Mouse (Mus musculus) lung, adult 2 months (tissue): Measurements from ENCODE around the gene Rora. TPM values are rescaled to one million over a fixed set of nuclear protein-coding genes. Genes with fewer than 3 reads are reported as not detected.

ENCODE experiments used
- DNase-seq: peaks from one replicate; pipeline ENCODE4 v3.0.0; 2022
- H3K4me1 ChIP-seq: fragments of 200-500 bp; 2 replicates; pipeline ENCODE4 v1.6.1; 2011; ENCODE audit warnings: low read length; ENCODE audit not compliant: control insufficient read depth, insufficient read depth
- H3K4me3 ChIP-seq: fragments of 200-500 bp; replicated peaks from 2 replicates; pipeline ENCODE3; 2011; ENCODE audit warnings: low read depth, mild to moderate bottlenecking, control low read depth, low read length; ENCODE audit errors: extremely low read depth
- CTCF ChIP-seq: fragments of 200-500 bp; IDR thresholded peaks from 2 replicates; pipeline ENCODE4 v1.5.1; 2011; ENCODE audit warnings: mild to moderate bottlenecking, low read length, control low read depth; ENCODE audit not compliant: insufficient read depth
- POLR2A ChIP-seq: fragments of 200-500 bp; IDR thresholded peaks from 2 replicates; pipeline ENCODE4 v1.6.1; 2011; ENCODE audit warnings: low read depth, mild to moderate bottlenecking, control low read depth, low read length, borderline replicate concordance; ENCODE audit errors: extremely low read depth
- WGBS: fragments of 180-500 bp; shearing (Covaris S2); methylation state at CpG from one replicate; pipeline ENCODE4 v1.1.7; 2018; 5-methylcytosine and 5-hydroxymethylcytosine counted together
- polyA plus RNA-seq: library from polyadenylated mRNA; depleted of rRNA; stranded (reverse); fragments of >200 nt; gene quantifications from 2 replicates; pipeline ENCODE4 v1.2.3, GENCODE M21; 2012

The Rora gene
- polyA plus RNA-seq, 1 experiment = 17.8 TPM

GRCm38 (mm10) chr9:69028177-69028576, 374.6 kb downstream of the Rora start:
- no peak for DNase-seq
- 65% methylated on average over 4 of the region's 4 CpGs for WGBS
- H3K4me3 ChIP-seq = no peak overlapping the region
- peaks cover 7% of the 10 kb centered on the region; the same call in 1 of the 2 replicates for H3K4me1 ChIP-seq
- TF ChIP-seq CTCF (no peak), POLR2A (no peak)

DNA sequence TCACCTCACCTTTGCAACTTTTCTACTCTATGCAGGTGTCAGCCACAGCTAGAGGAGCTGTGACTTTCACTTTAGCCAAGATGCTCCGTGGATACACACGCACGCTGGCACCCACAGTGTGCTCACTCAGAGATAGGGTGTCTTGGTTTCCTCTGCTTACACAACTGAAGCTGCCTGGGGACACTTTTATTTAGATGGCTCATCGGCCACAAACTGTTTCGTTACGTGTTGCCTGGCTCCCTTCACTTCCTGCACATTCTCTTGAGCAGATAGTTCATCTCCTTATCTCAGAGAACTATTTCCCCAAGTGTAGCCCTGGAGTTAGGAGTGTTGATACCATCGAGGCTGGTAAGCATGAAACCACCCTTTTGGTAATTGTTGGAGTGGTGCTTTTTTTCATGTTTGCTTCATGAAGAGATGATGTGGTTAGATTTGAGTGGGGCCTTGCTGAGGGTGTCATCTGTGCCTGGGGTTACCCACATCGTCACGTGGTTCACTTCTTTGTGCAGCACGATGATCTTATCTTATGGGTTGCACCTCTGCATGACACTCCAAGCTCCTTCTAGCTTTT, 380.8 kb downstream of the Rora start:
- DNase-seq = no peak
- no peak overlapping the region for H3K4me3 ChIP-seq
- peaks cover 3% of the 10 kb centered on the region; the same call in 1 of the 2 replicates for H3K4me1 ChIP-seq
- WGBS = 54% methylated on average over 10 of the region's 10 CpGs
- TF ChIP-seq CTCF = no peak

DNA sequence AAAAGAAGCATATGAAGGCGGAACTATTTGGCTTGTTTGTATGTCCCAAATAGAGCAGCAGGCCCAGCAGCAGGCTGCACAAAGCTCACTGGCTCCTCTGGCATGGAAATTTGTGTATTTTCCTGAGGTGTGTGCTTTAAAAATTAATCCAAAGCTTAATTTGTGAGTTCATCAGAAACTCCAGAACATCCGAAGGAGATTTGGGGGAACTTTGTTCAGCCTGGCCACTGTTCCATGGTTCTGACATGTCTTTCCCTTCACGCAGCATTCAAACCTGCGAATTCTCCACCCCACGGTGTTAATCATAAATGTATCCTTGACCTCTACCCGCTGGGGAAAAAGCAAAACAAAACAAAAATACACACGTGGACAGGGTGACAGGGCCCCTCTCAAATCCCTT, 381.9 kb downstream of the Rora start:
- no peaks in the 10 kb centered on the region; the same call in 1 of the 2 replicates for H3K4me1 ChIP-seq
- 75% methylated on average over 7 of the region's 7 CpGs for WGBS
- DNase-seq = no peak
- no peak for TF ChIP-seq CTCF
- no peak for TF ChIP-seq POLR2A
- H3K4me3 ChIP-seq = no peak overlapping the region

DNA sequence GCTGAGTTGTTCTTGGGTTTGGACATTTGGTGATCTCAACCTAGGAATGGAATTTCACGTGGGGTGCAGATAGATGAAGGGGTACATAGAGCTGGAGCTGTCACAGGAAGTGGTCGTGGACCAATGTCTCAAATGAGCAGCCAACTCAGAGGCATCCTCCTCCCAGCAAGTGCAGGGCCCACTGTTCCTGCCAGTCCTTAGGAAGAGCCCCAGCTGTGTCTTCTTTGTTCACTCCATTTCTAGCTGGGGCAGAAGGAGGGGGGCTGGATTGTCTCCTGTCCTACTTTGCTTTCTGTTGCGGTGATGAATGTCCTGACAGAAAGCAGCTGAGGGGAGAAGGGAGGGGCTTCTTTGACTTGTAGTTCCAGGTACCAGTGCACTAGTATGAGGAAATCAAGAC, 382.7 kb downstream of the Rora start:
- TF ChIP-seq POLR2A = no peak
- TF ChIP-seq CTCF = no peak
- H3K4me1 ChIP-seq = no peaks in the 10 kb centered on the region; the same call in 1 of the 2 replicates
- no peak overlapping the region for H3K4me3 ChIP-seq
- WGBS = 61% methylated on average over 3 of the region's 3 CpGs
- no peak for DNase-seq

DNA sequence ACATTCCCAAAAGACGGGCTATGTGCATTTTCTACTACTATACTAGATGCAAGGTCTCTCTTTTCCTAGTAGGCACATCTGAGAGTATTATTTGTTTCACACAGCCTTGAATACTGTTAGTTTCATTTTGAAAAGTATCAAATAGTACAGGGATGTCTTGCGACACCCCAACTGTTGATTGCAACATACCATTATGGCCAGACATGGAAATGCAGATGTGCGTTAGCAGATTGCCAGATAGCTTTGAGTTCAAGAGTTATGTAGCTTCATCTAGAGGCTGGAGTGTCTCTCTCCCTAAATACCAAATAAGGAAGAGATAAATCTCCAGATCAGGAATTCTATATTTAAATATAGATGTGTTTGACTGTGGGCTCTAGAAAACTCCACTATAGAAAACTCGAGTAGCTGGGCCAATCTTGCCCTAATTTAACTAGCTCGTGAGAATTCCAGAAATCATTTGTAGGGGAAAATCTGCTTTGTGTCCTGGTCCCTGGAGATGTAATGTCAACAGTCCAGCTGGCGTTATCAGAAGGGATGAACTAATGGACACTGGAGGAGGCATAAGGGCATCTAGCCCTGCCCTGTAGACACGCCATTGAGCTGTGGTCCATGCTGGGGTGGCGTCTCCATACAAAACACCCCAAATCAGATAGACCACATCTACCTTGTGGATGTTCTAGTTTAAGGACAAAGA, 390.5 kb downstream of the Rora start:
- no peak for TF ChIP-seq CTCF
- TF ChIP-seq POLR2A = no peak
- DNase-seq = no peak
- Histone ChIP-seq H3K4me3 (no peak overlapping the region), H3K4me1 (no peaks in the 10 kb centered on the region)
- 78% methylated on average over 8 of the region's 8 CpGs for WGBS

- DNase-seq = no peak
- 79% methylated on average over 7 of the region's 7 CpGs for WGBS
- Histone ChIP-seq H3K4me3 (no peak overlapping the region), H3K4me1 (no peaks in the 10 kb centered on the region)
- TF ChIP-seq POLR2A (no peak), CTCF (no peak)
These were observed 391.1 kb downstream of the Rora start for GRCm38 (mm10) chr9:69044614-69045133.

- no peak for DNase-seq
- WGBS = 89% methylated on average over 8 of the region's 8 CpGs
- H3K4me1 ChIP-seq = no peaks in the 10 kb centered on the region
- TF ChIP-seq CTCF (no peak), POLR2A (no peak)
- H3K4me3 ChIP-seq = no peak overlapping the region
These were observed 392.3 kb downstream of the Rora start for GRCm38 (mm10) chr9:69045908-69046307.

DNA sequence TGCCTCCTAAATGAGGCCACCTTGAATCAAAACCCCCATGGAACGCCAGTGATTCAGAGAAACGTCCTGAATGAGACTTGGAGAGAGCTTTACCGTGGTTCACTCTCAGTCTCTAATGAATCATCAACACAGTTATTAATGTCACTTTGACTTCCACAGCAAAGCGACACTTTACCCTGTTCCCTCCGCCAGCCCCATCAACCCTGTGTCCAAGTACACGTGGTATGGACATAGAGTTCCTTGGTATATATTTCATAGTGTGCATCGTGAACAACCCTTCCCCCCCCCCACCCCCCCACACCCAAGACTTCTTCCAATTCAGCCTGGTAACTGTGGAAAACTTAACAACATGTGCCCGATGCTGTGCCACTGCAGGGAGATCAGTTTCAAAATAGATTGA, 397.3 kb downstream of the Rora start:
- TF ChIP-seq POLR2A (no peak), CTCF (no peak)
- no peaks in the 10 kb centered on the region for H3K4me1 ChIP-seq
- no peak for DNase-seq
- WGBS = 75% methylated on average over 8 of the region's 8 CpGs
- no peak overlapping the region for H3K4me3 ChIP-seq

DNA sequence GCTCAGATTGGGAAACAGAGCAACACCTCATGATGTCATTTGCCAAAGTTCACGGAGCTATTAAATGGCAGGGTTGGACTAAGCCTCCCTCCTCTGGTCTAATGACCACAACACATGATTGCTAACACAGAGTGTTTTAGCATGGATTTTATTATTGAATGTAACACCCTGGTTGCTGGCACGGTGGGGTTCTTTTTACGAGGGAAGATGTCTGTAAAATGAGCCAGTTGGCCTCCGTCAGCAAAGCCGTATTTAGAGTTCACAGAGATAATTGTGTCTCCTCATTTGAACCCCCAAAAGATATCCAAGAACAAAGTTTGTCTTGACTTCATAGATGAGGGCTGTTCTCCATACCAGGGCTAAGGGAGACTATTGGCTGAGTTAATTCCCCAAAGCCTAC, 398.3 kb downstream of the Rora start:
- Histone ChIP-seq H3K4me1 (no peaks in the 10 kb centered on the region), H3K4me3 (no peak overlapping the region)
- 79% methylated on average over 5 of the region's 5 CpGs for WGBS
- DNase-seq = no peak
- TF ChIP-seq CTCF = no peak
- TF ChIP-seq POLR2A = no peak

GRCm38 (mm10) chr9:69055302-69055701, 401.7 kb downstream of the Rora start:
- Histone ChIP-seq H3K4me1 (no peaks in the 10 kb centered on the region), H3K4me3 (no peak overlapping the region)
- TF ChIP-seq POLR2A (no peak), CTCF (no peak)
- no peak for DNase-seq
- WGBS = 78% methylated on average over 5 of the region's 5 CpGs
